Mouse (Mus musculus) gastrocnemius, postnatal 36 days (tissue): Measurements from ENCODE around the gene Bola3. TPM values are rescaled to one million over a fixed set of nuclear protein-coding genes. Genes with fewer than 3 reads are reported as not detected.
A peak's percentile ranks its signal among the peaks of the same experiment; 100 is the strongest.

Experiments used
- DNase-seq, 2 experiments: peaks; one replicate each; pipeline ENCODE4 v3.0.0; 2022
- intact Hi-C: fragments of 180-260 bp; cut with DNase I; formaldehyde crosslinking; loops from one replicate; pipeline ENCODE4 v1.15.1; 2025
- long read RNA-seq, 2 experiments: library from polyadenylated mRNA; stranded (forward); transcript quantifications; one replicate each; pipeline ENCODE4 v2.0.0; 2021
- total RNA-seq, 2 experiments: library from RNA; stranded (reverse); gene quantifications; 2 replicates each; pipeline ENCODE4 v1.2.3; 2021

Gene Bola3
- 100 to 1,000 TPM; 223 to 243 TPM for total RNA-seq
- long read RNA-seq, experiment 1, transcript Bola3-201 (3 exons, 709 nt) = minor isoform, 7 of 747 reads
- long read RNA-seq, experiment 1, transcript Bola3-207 (4 exons, 2,312 nt) = major isoform, 573 of 747 reads
- long read RNA-seq, experiment 1, partial matches to known transcripts = 3 of 747 reads
- long read RNA-seq, experiment 1, other reads (novel, unspliced or antisense) = 163 of 747 reads
- long read RNA-seq, experiment 2, transcript Bola3-201 (3 exons, 709 nt) = minor isoform, 12 of 792 reads
- long read RNA-seq, experiment 2, transcript Bola3-207 (4 exons, 2,312 nt) = major isoform, 629 of 792 reads
- long read RNA-seq, experiment 2, partial matches to known transcripts = 3 of 792 reads
- long read RNA-seq, experiment 2, other reads (novel, unspliced or antisense) = 148 of 792 reads

GRCm38 (mm10) chr6:83348873-83349272 is at the start of gene Bola3:
Gene Bola3 (plus strand): TSS chr6:83349147.
- intact Hi-C loops = no loop called here
- DNase-seq = no peak

- intact Hi-C loops = no loop called here
- DNase-seq = no peak
Measured at GRCm38 (mm10) chr6:83300447-83301229, 48.3 kb upstream of the Bola3 start.

GRCm38 (mm10) chr6:83301294-83301693 is 47.7 kb upstream of the Bola3 start:
- intact Hi-C loops = no loop called here
- no peak for DNase-seq

DNA sequence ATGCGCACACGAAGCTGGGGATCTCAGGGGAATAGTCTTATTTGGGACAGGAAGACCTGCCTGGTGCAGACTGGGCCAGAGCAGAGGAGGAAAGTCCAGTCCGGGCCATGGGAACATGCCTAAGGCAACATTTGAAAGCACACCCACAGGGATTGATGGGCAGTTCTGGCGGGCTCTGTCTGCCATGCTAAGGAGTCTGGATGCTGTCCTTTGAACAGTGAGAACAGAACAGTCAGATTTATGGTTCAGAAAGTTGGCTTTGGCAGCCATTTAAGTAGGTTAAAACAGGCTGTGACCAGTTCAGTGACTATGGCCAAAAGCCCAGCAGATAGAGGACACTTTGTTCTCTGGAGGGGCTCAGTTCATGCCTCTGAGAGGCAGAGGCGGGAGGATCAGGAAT is 46.7 kb upstream of the Bola3 start:
- intact Hi-C loops = no loop called here
- DNase-seq = no peak

DNA sequence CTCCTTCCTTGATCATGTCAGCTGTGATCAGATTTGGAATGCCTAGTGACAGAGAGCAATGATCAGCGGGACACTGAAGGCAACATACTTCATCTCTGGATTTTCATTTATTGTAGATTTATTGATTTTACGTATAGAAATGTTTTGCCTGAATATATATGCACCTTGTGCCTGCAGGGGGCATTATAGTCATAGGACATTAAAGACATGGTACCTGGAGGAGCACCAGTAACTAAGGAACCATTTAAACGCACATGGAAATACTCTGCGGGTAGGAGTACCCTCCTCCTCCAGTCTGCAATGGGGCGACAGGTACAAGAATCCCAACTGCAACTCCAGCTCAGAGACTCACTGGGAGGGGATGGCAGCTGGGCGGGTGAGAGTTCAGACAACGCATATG is 39.9 kb upstream of the Bola3 start:
- DNase-seq = no peak
- intact Hi-C loops = no loop called here

GRCm38 (mm10) chr6:83311206-83311605 is 37.7 kb upstream of the Bola3 start:
- intact Hi-C loops = no loop called here
- DNase-seq = no peak

- intact Hi-C loops = no loop called here
- DNase-seq = no peak
Measured at GRCm38 (mm10) chr6:83312021-83312420, 36.9 kb upstream of the Bola3 start.

GRCm38 (mm10) chr6:83312514-83312913 is 36.4 kb upstream of the Bola3 start:
- intact Hi-C loops = no loop called here
- no peak for DNase-seq

DNA sequence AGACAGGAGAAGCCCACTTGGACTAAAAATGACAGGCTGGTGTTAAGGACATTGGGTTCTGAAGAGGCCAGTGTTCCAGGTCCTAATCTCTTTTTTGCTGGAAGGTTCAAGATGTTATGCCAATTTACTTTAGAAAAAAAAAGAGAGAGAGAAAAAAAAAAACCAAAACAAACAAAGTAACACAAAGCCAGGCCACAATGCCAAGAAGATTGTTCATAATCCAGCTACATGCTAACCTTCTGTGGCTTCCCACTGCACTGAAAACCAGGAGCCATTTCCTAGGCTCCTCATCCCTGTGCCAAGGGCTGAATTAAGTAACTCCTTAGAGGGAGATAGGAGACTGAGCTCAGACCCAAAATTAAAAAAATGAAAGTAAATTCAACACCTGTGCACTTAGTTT is 33.7 kb upstream of the Bola3 start:
- no peak for DNase-seq
- intact Hi-C loops = no loop called here

- DNase-seq = no peak
- intact Hi-C loops = no loop called here
Measured at GRCm38 (mm10) chr6:83316022-83316421, 32.9 kb upstream of the Bola3 start.

- peak; percentile 79 to 87 for DNase-seq
- intact Hi-C loops = no loop called here
Measured at GRCm38 (mm10) chr6:83317108-83317741, 31.7 kb upstream of the Bola3 start.

DNA sequence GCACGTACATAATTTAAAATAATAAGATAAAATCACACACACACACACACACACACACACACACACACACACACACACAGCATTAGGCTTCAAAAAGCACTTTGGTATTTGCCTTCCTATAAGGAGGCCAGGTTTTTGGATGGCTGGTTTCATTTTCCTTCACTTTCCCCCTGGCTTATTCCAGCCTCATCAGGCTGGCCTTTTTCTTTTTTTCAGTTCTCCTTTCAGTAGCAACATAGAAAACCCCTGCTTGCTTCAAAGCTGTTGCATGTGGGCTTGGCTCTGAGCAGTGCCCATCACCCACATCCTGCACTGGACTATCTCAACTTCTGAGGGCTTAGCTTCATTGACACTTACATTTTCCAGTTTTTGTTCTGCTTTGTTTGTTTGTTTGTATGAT is 27.0 kb upstream of the Bola3 start:
- intact Hi-C loops = no loop called here
- no peak for DNase-seq

DNA sequence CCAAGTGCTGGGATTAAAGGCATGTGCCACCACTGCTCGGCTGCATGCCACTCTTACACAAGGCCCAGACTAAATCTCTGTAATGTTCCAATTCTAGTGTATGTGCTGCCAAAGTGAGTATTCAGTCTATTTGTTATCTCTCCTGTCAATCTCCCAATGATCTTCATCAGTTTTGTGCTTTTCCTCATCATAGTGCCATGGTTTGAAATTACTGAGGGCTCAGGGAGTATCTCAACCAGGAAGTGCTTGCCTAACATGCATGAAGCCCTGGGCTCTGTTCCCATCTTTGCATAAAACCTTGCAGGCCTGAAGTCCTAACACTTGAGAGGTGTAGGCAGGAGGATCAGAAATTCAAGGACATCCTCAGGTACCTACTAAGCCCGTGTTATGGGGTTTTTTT is 26.2 kb upstream of the Bola3 start:
- intact Hi-C loops = no loop called here
- DNase-seq = no peak

GRCm38 (mm10) chr6:83323652-83324419 is 25.1 kb upstream of the Bola3 start:
- intact Hi-C loops = no loop called here
- no peak for DNase-seq

DNA sequence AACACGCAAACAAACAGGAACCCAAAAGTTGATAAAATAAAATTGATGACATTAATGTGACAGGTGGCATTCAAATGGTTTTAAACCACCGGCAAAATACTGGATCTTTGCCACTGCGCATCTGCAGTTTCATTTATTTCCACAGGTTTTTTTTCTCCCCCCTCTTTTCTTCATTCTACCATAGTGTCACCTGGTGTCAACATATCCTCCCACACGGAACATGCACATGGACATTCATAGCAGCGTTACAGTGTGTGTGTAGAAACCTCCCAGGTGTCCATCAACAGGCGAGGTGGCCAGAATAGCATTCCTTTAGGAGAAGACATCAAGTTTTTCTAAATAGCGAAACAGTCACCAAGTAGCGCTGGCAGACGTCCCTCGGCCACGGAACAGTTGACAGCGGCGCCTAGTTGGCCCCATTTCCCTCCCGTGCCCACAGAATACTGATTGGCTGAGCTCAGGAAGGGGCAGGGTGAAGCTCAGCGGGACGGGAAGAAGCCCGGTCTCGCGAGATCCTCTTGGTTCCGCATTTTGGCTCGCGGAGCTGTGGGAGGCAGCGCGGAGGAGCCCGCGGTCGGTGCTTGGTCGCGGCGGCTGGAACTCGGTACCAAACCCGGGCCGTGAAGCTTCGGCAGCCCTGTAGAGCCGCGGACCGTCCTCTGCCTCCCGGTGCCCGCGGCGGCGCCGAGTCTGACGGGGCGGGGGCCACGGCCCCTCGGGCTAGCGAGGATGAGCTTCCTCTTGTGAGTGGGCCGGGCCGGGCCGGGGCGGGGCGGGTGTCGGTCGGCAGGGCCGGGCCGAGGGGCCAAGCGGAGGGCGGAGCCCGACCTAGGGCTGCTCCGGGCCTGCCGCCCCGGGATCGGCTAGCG is 23.2 kb upstream of the Bola3 start, which contains the start of the genes Mthfd2 and Mob1a:
TSS of gene Mthfd2 (minus strand) at position 384 of the 869 bp plus-strand sequence.
TSS of gene Mob1a (plus strand) at position 492 of the 869 bp plus-strand sequence.
- DNase-seq = peak; percentile 91 to 95

DNA sequence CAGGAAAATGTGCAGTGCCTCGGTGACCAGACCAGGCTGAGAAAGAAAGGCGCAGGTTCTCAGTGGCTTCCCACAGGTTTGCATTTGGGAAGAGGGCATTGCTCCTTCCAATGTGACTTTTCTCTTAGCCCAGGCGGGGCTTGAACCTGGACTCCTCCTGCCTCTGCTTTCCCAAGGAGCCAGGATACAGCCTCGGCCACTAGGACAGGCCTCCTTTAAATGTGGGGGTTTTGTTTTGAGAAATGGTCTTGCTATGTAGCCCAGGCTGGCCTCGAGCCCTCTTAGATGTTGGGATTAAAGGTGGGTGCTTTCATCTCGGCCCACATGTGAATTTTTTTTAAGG is 22.6 kb upstream of the Bola3 start:
- intact Hi-C loops = no loop called here
- DNase-seq = no peak

More for the DNA sequence above, 23.2 kb upstream of the Bola3 start, which contains the start of the genes Mthfd2 and Mob1a:
- intact Hi-C loops = no loop called here

- intact Hi-C loops = no loop called here
Measured at GRCm38 (mm10) chr6:83326761-83327160, 22.2 kb upstream of the Bola3 start.

DNA sequence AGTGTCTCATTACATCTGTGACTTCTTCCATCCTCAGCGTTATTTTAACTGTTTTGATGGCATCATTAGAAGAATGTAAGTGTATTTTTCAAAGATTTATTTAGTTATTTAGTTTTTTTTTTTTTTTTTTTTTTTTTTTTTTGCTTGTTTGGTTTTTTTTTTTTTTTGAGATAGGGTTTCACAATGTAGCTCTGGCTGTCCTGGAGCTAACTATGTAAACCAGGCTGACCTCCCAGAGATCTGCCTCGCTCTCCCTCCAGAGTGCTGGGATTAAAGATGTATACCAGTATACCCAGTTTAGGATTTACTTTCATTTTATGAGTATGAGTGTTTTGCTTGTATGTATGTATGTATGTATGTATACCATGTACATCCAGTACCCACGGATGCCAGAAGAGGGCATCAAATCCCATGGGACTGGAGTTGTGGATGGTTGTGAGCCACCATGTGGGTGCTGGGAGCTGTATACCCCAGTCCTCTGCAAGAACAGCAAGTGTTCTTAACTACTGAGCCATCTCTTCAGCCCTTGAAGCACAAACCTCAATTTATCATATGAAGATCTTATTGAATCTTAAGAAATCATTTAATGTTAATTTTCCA is 21.3 kb upstream of the Bola3 start:
- no peak for DNase-seq
- intact Hi-C loops = no loop called here

More at GRCm38 (mm10) chr6:83326761-83327160, 22.2 kb upstream of the Bola3 start:
- no peak for DNase-seq

GRCm38 (mm10) chr6:83341387-83341786 is 7.6 kb upstream of the Bola3 start:
- no peak for DNase-seq

More at GRCm38 (mm10) chr6:83341387-83341786, 7.6 kb upstream of the Bola3 start:
- intact Hi-C loops = no loop called here
